Mouse (Mus musculus) monocyte, adult 2 months (primary cell): ENCODE measurements around the gene Bpifa6.
A peak's percentile ranks its signal among the peaks of the same experiment; 100 is the strongest.

Source experiments
- DNase-seq, 2 experiments: peaks; one replicate each; pipeline ENCODE4 v3.0.0; 2022; ENCODE audit warnings: low spot score in 2 of 2, low read depth in 1 of 2

Bpifa6 gene

DNA sequence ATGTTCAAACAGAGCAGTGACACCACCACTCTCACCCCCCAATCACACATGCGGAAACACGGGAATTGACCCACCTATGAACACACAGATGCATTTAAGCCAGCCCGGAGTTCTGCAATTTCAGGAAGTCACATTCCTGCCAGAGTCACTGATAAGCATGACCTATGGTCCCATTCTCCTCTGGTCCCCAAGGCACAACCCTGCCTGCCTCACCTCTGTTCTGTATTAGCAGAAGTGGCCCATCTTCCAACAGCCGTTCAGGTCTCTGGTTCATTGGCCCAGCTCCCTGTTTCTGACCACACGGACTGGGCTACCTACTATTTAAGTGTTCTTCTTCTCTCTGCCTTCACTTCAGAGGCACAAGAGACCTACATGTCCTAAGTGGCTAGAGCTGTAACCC is at the start of gene Bpifa6:
Bpifa6 (plus strand) TSS at position 364 of the 400 bp plus-strand sequence.
- no peak for DNase-seq

DNA sequence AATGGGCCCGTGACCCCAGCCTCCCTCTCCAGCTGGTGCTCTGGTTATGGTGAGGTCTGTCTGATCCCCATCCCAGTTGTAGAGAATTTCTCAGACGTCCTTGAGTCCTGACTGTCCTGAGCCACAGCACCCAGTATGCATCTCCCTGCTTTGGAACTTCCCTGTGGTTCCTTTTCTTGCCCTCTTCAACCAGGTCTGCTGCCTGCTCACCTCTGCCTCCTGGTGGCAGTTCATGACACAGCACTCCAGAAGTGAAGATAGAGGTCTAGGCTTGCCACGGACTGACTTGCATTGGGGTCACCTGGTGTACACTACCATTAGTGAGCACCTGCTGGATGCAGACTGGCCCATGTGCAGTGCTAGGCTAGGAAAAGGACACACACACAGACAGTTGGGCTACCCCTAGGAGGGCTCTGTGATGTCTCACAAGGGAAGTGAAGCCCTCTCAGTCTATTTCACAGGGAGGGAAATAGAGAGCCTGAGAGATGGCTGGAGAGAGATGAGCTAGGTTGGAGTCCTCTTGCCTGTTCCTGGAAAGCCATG is 44.8 kb upstream of the Bpifa6 start:
- peak in 1 of 2 experiments; percentile 5 for DNase-seq

DNA sequence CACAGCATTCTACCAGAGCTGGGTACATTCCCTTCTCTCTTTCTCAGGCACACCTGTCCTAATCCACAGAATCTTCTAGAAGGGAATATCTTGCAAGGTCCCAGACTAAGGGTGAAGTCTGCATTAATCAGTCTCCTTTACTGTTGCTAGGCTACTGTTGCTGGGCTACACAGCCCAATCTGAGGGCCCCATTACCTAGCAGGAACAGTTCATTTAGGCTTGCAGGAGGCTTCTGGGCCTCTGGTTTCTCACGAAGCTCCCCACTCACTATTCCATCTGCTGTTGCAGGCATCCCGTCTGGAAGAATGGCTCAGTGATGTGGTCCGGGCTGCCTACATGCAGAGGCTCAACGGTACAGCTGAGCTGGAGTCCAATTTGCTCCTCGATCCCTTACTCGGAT is 43.6 kb upstream of the Bpifa6 start:
- no peak for DNase-seq

DNA sequence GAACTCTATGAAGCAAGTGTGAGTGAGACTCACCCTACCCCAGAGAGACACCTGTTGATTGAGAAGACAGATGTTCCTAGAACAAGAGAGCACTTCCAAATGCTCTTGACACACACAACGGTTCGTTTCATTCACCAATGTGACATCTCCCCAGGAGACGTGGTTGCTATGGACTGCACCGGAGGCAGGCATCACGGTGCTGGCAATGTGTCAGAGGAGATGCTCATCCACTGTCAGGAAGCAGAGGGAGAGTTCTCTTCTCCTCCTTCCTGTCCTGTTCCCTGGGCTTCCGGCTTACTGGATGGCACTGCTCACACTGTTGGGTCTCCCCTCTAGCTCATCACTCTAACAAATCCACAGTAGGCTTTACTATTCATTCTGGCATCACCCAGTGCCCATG is 41.4 kb upstream of the Bpifa6 start:
- no peak for DNase-seq

DNA sequence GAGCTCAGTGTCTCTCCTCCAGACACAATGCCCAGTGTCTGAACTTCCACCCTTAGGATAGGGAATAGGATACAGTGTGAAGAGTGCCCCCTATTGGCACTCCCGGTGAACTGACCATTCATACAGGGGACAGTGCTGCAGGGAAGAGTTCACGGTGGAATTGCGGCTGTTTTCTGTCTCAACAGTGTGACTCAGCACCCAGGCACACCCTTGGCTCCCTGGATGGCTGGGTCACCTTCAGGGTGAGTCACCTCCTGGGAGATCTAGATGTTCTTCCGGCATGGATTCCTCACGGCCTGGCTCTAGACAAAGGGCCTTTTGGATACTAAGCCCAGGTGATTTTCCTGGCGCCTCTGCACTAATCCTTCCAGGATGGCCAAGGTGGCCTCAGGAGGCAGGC is 39.4 kb upstream of the Bpifa6 start:
- DNase-seq, result no peak

DNA sequence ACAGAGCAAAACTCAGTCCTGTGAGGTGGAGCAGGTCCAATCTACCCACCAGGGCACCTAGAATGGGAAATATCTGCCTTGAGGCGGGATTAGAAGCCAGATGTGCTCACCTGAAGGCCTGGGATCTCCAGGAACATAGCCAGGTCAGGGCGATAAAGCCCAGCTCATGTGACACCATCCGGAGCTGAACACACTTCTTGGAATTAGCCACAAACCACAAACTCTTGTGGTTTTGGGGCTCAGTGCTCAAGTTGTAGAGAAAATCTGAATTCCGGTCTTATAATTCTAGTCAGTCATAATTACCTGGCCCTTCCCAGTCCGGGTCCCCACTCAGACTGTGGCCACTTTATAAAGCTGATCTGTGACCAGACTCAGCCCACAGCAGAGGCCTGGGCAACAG is 36.9 kb upstream of the Bpifa6 start, which contains the start of gene Bpifb4:
Bpifb4 (plus strand) TSS at position 370 of the 400 bp plus-strand sequence.
- DNase-seq, result no peak

DNA sequence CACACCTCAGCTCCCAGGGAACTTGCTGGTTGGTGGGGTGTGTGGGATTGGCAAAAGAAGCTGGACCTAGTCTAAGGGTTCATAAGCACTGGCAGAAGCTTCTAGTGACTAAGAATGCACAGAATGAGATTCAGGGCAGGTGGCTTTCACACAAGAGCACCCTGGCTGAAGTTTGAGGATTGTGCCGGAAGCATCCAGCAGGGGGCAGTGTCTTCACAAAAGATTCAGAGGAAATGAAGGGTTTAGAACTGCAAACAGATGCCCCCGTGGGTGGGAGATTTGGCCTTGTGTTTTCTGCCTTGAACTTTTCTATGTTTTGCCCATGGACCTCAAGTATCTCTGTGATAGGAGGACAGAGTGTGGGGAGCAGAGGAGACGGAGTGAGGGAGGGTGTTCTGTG is 31.2 kb upstream of the Bpifa6 start:
- DNase-seq, result peak in 1 of 2 experiments; percentile 18

DNA sequence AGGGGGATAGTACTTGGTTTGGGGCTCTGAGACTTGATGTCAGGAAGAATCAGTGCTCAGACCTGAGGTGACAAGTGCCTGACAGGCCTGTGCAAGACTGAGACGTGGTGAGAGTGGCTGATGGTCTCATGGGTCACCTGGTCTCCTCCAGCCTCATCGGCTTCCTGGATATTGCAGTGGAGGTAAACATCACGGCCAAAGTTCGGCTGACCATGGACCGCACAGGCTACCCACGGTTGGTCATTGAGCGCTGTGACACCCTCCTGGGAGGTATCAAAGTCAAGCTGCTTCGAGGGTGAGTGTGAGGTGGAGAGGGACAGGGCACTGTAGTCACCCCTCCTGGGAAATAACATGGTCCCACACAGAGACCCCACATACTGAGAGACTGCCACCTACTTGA is 30.2 kb upstream of the Bpifa6 start:
- no peak for DNase-seq

DNA sequence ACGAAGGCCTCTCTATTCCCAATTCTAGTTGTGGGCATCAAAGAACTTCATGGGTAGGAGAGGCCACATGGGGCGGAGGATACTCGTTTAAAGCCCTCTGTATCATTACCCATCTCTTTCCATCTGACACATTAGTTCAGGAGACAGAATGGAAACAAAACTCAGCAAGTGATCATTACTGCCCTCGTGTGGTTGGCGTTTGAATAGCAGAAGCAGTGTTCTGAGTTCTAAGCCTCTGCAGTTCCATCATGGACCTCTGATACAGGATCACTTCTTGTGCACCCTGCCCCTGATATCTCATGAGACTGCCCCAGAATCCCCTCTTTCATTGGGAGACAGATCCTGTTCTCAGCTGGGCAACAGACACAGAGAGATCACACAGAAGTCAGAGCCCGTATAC is 21.8 kb upstream of the Bpifa6 start:
- peak in 1 of 2 experiments; percentile 28 for DNase-seq

DNA sequence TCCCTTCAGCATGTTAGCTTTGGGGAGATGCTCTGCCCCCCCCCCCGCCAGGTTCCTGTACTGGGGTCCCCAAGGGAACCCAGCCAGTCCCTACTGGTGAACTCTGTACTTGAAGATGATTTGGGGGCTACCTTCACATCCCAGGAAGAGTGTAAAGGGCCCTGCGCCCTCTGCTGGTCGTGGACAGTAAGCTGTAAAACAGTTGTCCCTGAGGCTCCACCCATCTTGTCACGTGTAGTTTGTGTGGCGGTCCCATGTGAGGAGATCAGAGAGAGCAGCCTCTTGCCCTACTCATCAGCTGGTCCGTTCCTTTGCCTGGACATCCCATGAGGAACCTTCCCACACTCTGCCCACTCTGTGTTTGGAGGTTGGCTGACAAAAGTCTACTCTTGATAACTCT is 20.9 kb upstream of the Bpifa6 start:
- DNase-seq, result no peak

DNA sequence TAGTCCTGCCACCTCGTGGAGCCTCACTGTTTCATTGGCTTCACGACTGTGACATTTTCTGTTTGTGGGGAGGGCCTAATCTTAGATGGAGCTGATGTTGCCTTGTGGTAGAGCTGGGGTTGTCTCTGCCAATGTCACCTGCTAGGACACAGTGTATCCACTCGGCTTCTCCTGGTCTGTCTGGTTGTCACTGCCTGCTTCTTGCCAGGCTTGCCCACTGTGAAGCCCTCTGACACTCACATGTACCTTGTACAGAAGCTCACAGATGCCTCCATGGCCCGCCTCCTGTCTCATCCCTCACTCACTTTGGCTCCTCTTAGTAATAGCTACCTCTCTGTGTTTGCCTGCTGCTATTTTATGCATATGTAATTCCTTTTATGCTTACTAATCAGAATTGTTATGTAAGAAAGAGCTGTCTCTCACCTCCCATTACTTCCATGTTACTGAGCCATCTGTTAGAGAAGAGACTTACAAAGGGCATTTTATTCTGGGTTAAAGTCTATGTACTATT is 11.9 kb upstream of the Bpifa6 start:
- DNase-seq, result no peak

DNA sequence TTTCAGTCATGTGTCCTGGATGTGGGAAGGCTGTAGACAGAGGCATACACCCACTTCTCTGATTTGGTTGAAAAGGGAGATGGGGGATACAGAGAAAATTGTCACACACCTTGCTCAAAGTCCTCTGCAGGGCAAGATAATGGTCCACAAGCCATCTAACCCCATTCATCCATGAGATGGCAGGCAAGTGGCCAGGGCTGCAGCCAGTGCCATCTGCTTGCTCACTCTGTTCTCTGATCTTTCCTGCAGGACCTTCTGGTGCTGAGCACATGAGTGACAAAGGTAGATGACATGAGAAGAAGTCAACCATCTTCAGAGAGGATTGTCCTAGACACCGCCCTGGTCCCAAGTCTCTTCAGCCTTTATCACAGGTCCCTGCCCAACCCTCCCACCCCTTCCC is 11.4 kb upstream of the Bpifa6 start:
- DNase-seq, result no peak

DNA sequence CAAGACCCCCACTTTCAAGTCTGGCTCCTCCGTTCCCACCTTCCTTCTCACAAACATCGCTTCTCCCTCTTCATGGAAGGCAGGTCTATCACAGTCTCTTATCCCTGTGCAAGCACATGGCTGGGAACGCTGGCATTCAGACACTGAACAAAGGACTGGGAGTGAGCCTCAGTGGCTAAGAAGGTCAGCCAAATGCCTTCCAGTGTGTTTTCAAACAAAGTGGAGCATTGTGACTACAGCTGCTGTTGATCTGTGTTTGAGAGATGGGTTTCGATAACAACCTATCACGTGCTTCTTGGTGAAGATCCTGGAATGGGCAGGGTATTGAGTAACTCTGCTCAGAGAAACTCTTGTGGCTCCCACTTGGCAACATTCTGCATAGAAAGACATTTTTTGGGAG is 4.5 kb upstream of the Bpifa6 start:
- DNase-seq, result no peak

DNA sequence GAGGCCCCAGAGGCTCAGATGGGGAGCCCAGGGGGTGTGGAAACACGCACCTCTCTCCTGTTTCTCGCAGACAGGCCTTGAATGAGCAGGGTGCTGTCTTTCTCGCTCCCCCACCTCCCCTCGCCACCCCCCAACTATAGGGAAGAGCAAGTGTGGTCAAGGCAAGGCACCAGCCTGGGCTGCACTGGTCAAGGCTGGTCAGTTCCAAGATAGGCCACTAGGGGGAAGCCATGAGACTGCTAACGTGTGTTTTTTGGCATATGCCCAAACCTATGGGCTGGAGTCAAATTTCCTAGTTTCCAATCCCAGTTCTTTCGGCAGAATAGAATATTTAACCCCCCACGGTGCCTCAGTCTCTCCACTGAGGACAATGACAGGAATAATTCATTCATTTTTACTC is 21.0 kb downstream of the Bpifa6 start:
- DNase-seq, result peak in 1 of 2 experiments; percentile 33

DNA sequence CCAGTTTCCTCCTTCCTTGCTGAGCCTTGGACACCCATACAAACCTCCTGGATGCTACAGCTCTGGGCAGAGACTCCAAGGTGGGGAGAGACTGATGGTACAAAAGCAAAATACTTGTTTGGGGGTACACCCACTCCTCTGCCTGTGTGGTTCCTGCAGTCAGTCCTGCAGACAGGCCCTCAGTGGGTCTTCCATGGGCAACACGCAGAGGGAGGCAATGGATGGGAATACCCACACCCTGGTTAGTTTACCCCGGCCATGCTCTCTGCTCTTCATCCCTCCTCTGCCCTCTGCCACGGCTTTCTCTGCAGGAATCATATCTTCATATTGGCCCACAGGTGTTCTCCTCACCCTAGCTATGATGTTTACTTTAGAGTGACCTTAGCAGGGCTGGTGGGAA is 25.8 kb downstream of the Bpifa6 start:
- no peak for DNase-seq

DNA sequence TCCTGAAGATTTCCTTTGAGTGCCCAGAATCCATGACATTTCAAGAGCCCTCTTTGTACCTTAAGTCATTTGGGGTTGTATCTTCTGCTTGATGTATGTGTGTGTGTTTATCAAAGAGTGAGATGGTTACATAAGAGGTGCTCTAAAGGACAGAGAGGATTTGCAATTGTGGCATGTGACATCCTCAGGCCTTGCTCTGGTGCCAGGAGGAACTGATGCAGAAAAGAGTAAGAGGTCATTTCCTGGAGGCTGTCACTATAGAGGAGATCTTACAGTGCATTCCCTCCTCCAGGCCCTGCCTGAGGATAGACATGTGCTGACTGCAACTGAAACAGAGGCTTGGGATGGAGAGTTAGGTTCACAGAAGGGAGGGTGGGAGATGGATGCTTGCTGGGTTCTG is 26.3 kb downstream of the Bpifa6 start:
- DNase-seq, result no peak

DNA sequence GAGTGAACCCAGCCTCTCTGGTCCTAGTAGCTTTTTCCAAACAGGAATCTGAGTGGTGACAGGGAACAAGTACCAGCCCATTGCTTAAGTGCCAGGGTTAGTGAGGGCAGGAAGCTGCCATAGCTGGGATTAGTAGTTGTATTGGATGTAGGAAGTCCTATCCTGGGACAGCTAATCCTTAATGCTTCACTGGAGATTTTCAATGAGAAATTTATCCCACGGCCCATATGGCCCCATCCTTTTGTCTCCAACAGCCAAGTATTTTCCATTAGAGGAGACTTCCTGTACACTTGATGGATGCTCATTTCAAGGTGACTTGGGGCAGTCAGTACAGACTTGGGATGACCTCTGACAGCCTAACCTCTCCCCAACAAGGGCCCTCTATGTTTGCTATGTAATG is 29.7 kb downstream of the Bpifa6 start:
- no peak for DNase-seq

DNA sequence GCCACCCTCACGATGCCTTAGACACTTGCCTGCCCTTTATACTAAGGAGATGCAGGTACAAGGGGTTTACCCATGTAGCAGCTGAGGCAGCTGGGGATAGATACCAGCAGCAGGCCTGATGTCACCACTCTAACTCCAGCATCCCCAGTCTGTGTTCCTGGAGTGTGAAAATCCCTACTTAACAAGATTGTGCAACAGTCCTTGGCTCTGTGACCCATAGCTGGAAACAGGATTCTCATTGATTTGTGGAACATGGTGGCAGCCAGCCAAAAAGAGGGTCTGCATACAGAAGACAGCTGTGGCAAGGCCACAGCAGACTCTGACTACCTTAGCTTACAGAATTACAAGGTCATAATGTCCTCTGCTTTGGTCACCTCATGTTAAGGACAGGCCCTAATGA is 30.3 kb downstream of the Bpifa6 start:
- no peak for DNase-seq

DNA sequence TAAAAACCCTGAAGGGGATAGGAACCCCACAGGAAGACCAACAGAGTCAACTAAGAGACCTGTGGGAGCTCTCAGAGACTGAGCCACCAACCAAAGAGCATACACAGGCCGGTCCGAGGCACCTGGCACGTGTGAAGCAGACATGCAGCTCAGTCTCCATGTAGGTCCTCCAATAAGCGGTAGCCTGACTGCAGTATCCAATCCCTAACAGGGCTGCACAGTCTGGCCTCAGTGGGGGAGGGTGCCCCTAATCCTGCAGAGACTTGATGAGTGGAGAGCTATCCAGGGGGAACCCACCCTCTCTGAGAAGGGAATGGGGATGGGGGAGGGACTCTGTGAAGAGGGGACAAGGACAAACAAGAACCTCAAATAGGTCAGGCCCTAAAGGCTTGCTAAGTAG is 31.0 kb downstream of the Bpifa6 start:
- no peak for DNase-seq

DNA sequence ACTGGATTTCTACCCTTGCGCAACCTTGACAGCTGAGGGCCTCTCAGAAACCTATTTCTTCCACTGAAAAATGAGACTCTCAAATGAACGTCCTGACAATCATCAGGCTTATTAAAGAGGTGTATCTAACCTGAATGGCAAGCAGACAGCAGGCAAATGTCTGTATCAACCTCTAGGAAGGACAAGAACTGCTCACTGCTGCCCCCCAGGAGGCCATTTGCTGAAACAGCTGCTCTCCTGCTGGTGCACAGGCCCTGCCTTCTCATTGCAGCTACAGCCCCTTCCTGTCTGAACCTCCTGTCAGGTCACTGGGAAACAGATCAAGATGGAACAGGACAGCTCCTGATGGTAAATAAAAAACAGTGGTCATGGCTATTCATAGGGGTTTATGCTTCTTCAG is 31.6 kb downstream of the Bpifa6 start:
- no peak for DNase-seq

DNA sequence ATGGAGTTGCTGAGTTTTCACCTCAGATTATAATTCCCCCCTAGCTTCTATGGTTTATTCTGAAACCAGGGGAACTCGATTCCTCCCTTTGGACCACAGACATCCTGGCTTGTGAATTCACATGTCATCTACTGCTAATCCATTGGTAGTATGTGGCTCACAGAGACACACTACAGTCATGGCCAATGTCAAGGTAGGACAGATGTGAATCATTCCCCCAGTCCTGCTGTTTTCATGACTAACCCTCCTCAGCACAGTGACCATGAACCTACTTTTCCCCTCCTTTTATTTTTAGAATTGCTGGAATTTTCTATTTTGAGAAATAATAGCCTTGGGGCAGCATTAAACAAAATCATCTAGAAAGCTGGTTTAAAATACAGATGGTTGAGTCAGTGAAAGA is 32.6 kb downstream of the Bpifa6 start:
- DNase-seq, result no peak

DNA sequence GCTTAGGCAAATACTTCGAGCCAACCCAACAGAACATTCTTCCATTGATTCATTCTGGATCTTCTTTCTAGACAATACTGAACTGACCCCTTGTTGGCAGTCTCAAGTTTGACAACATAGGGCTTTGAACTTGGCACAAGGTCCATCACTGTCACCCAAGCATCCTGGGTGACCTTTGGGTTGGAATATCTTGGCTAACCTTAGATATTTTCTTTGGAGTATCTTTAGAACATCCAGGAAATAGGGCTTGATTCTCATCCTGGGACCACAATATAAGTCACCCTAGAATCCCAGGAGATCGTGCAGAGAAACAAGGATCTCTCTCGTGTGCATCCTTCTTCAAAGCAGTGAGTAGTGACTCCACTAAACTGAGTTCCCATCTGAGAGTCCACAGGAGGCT is 33.2 kb downstream of the Bpifa6 start, which contains the start of gene Bpifa2:
Bpifa2 (plus strand) TSS at position 301 of the 400 bp plus-strand sequence.
- no peak for DNase-seq

DNA sequence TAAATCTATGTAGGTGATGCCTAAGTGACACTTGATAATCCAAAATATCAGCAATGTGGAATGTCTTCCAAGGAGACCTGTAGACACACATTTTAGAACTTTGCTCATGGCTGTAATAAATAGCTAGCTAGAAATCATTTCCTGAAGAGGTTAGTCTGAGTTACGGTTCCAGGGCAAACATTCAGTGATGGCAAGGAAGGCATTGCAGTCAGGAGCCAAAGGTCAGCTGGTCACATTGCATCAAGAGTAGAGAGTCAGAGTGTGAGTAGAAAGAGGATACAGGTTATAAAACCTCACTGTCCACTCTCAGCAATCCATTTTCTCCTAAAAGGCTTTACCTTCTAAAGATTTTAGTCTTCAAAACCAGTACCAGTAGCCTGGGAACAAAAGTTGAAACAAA is 43.2 kb downstream of the Bpifa6 start:
- no peak for DNase-seq
